Mouse (Mus musculus) CH12.LX (cell line): Measurements from ENCODE around the gene Mgat5. TPM values are rescaled to one million over a fixed set of nuclear protein-coding genes. Genes with fewer than 3 reads are reported as not detected.

Source experiments
- DNase-seq: peaks from one replicate; pipeline ENCODE4 v3.0.0-alpha.2; 2013; ENCODE audit errors: extremely low read depth
- H3K27ac ChIP-seq: 2 replicates; pipeline ENCODE4 v1.5.1; 2012; ENCODE audit warnings: low read depth, mild to moderate bottlenecking, control low read depth, moderate library complexity; ENCODE audit not compliant: insufficient read depth
- H3K27me3 ChIP-seq: replicated peaks from 2 replicates; pipeline ENCODE3; 2012; ENCODE audit warnings: inconsistent platforms
- H3K36me3 ChIP-seq, 2 experiments: replicated peaks in 1 of 2; 2 replicates each; pipeline versions ENCODE3 to v1.6.1; 2012; ENCODE audit warnings: inconsistent platforms in 1 of 2, low read length in 1 of 2, mild to moderate bottlenecking in 1 of 2, mixed read lengths in 1 of 2, moderate library complexity in 1 of 2; ENCODE audit not compliant: control insufficient read depth in 1 of 2, insufficient read depth in 1 of 2
- H3K4me1 ChIP-seq, 2 experiments: 2 replicates each; pipeline ENCODE4 v1.6.1; 2012; ENCODE audit warnings: inconsistent platforms in 1 of 2, moderate library complexity in 1 of 2; ENCODE audit not compliant: insufficient read depth in 2 of 2, control insufficient read depth in 1 of 2
- H3K4me2 ChIP-seq: 2 replicates; pipeline ENCODE4 v1.6.1; 2012; ENCODE audit warnings: low read depth, mild to moderate bottlenecking, control low read depth; ENCODE audit not compliant: poor library complexity, insufficient read depth, severe bottlenecking
- H3K4me3 ChIP-seq, 3 experiments: fragments of 150-350 bp in 1 of 3; sonication (generic) in 1 of 3; replicated peaks in 1 of 3; 2 replicates each; pipeline versions ENCODE3 to v1.5.1; 2011 to 2012; ENCODE audit warnings: low read depth in 2 of 3, low read length in 2 of 3, mild to moderate bottlenecking in 2 of 3, moderate library complexity in 2 of 3, control low read depth in 1 of 3, improper control_type of control experiment in 1 of 3, inconsistent platforms in 1 of 3, mixed read lengths in 1 of 3; ENCODE audit not compliant: poor library complexity in 1 of 3
- H3K79me2 ChIP-seq: replicated peaks from 2 replicates; pipeline ENCODE4 v1.6.1; 2012; ENCODE audit warnings: mild to moderate bottlenecking, moderate library complexity; ENCODE audit not compliant: control insufficient read depth, poor library complexity, insufficient read depth, severe bottlenecking; ENCODE audit errors: extremely low read depth
- H3K9ac ChIP-seq: 2 replicates; pipeline ENCODE4 v1.6.1; 2012; ENCODE audit warnings: low read depth, mild to moderate bottlenecking, control low read depth, moderate library complexity; ENCODE audit not compliant: insufficient read depth
- H3K9me3 ChIP-seq: replicated peaks from 2 replicates; pipeline ENCODE3; 2012; ENCODE audit warnings: low read length, inconsistent platforms, mixed read lengths
- CTCF ChIP-seq, 2 experiments: IDR thresholded peaks in 1 of 2; conservative IDR thresholded peaks in 1 of 2; 2 replicates each; pipeline ENCODE4 v1.5.1; 2011 to 2012; ENCODE audit warnings: low read depth in 2 of 2, low read length in 2 of 2, improper control_type of control experiment in 1 of 2, inconsistent platforms in 1 of 2, mild to moderate bottlenecking in 1 of 2, moderate library complexity in 1 of 2
- E2F4 ChIP-seq: IDR thresholded peaks from 2 replicates; pipeline ENCODE4 v1.6.1; 2011; ENCODE audit warnings: low read depth, low read length, improper control_type of control experiment; ENCODE audit not compliant: insufficient replicate concordance
- ETS1 ChIP-seq: conservative IDR thresholded peaks from 2 replicates; pipeline ENCODE4 v1.6.1; 2012; ENCODE audit warnings: low read depth, mild to moderate bottlenecking, inconsistent platforms, low read length, improper control_type of control experiment, moderate library complexity
- JUND ChIP-seq: conservative IDR thresholded peaks from 2 replicates; pipeline ENCODE4 v1.6.1; 2011; ENCODE audit warnings: low read depth, low read length, improper control_type of control experiment
- MAZ ChIP-seq: IDR thresholded peaks from 2 replicates; pipeline ENCODE4 v1.6.1; 2012; ENCODE audit warnings: low read depth, mild to moderate bottlenecking, inconsistent platforms, low read length, improper control_type of control experiment, moderate library complexity
- MXI1 ChIP-seq: IDR thresholded peaks from 2 replicates; pipeline ENCODE4 v1.6.1; 2011; ENCODE audit warnings: mild to moderate bottlenecking, low read depth, low read length, improper control_type of control experiment
- MYC ChIP-seq: IDR thresholded peaks from 2 replicates; pipeline ENCODE4 v1.6.1; 2011; ENCODE audit warnings: low read depth, mild to moderate bottlenecking, improper control_type of control experiment, low read length
- NELFE ChIP-seq: IDR thresholded peaks from 2 replicates; pipeline ENCODE4 v1.6.1; 2011; ENCODE audit warnings: low read depth, low read length, improper control_type of control experiment
- PAX5 ChIP-seq: IDR thresholded peaks from 2 replicates; pipeline ENCODE4 v1.6.1; 2012; ENCODE audit warnings: low read length, inconsistent platforms, mixed read lengths
- POLR2AphosphoS2 ChIP-seq: IDR thresholded peaks from 2 replicates; pipeline ENCODE4 v1.6.1; 2011; ENCODE audit warnings: low read depth, low read length, improper control_type of control experiment
- RCOR1 ChIP-seq: conservative IDR thresholded peaks from 2 replicates; pipeline ENCODE4 v1.6.1; 2012; ENCODE audit warnings: low read depth, mild to moderate bottlenecking, inconsistent platforms, low read length, improper control_type of control experiment
- SIN3A ChIP-seq: IDR thresholded peaks from 2 replicates; pipeline ENCODE4 v1.6.1; 2012; ENCODE audit warnings: low read length, improper control_type of control experiment, inconsistent platforms
- SMC3 ChIP-seq: IDR thresholded peaks from 2 replicates; pipeline ENCODE4 v1.6.1; 2011; ENCODE audit warnings: low read depth, low read length, improper control_type of control experiment
- USF1 ChIP-seq: IDR thresholded peaks from 2 replicates; pipeline ENCODE4 v1.6.1; 2014; ENCODE audit warnings: low read depth, mild to moderate bottlenecking, inconsistent platforms, low read length, improper control_type of control experiment
- ZC3H11A ChIP-seq: IDR thresholded peaks from 2 replicates; pipeline ENCODE4 v1.6.1; 2012; ENCODE audit warnings: low read depth, mild to moderate bottlenecking, inconsistent platforms, low read length, improper control_type of control experiment
- ZKSCAN1 ChIP-seq: IDR thresholded peaks from 2 replicates; pipeline ENCODE4 v1.6.1; 2012; ENCODE audit warnings: low read depth, inconsistent platforms, low read length, improper control_type of control experiment, borderline replicate concordance
- ZNF384 ChIP-seq: IDR thresholded peaks from 2 replicates; pipeline ENCODE4 v1.6.1; 2012; ENCODE audit warnings: low read depth, low read length, improper control_type of control experiment, inconsistent platforms
- dilution Hi-C: fragments of 300-500 bp; cut with MboI; formaldehyde crosslinking; loops from 2 replicates; pipeline ENCODE4 v1.14.3; 2020; ENCODE audit warnings: low sequenced_read_pairs; ENCODE audit not compliant: extremely low pct_unique_long_range_greater_than_20kb, extremely low pct_ligation_motif_present
- in situ Hi-C: fragments of 300-500 bp; cut with MboI; formaldehyde crosslinking; loops from 3 replicates; pipeline ENCODE4 v1.14.3; 2019; ENCODE audit warnings: low sequenced_read_pairs, low pct_ligation_motif_present, low pct_unique_long_range_greater_than_20kb, mixed read lengths
- polyA plus RNA-seq: library from polyadenylated mRNA; unstranded; fragments of >175 nt; gene quantifications from 2 replicates; pipeline ENCODE4 v1.2.1, GENCODE M21; 2012; ENCODE audit warnings: low read depth; ENCODE audit not compliant: insufficient read length
- total RNA-seq, 2 experiments: library from RNA; depleted of rRNA; stranded (reverse); fragments of 300-350 nt in 1 of 2; fragments of >200 nt in 1 of 2; gene quantifications; 2 replicates each; pipeline ENCODE4 v1.2.3; 2012 to 2014

The Mgat5 gene
- total and polyA plus RNA-seq, 3 experiments, result 5.9 to 8.8 (median 6.6) TPM

DNA sequence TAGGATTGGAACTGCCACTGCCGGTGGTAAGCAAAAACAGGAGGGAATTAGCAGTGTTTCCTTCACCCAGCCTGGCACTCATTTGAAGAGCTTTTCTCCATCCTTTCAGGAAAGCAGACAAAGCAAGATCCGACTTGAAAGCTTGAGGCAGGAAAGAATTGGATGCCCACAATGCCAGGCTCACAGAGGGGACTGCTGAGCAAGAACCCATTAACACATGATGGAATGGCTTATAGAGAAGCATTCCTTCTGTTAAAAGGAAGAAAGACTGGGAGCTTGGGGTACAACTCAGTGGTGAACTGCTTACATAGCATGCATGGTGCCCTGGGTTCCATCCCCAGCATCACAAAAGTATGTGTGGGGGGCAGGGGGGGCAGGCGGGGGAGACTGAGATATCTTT is 80.2 kb downstream of the Mgat5 start:
- H3K9me3 ChIP-seq, result no peaks in the 10 kb centered on the region
- no peak overlapping the region for H3K4me2 ChIP-seq
- no peaks in the 10 kb centered on the region for H3K27me3 ChIP-seq
- H3K27ac ChIP-seq, result no peak overlapping the region
- H3K36me3 ChIP-seq, result peaks cover 0 to 25% of the 10 kb centered on the region in 2 experiments
- H3K79me2 ChIP-seq, result no peaks in the 10 kb centered on the region
- in situ Hi-C loops, result no loop called here
- no peak overlapping the region for H3K9ac ChIP-seq
- H3K4me1 ChIP-seq, result 0 out of 4 replicates have a peak, but pooled peaks cover under 1 to 2% of the 10 kb centered on the region in 2 experiments
- no peak overlapping the region for H3K4me3 ChIP-seq
- TF ChIP-seq NELFE (no peak), ZNF384 (no peak), PAX5 (no peak), MYC (no peak), POLR2AphosphoS2 (no peak), CTCF (conservative IDR thresholded peaks at IDR 0.05 in 1 of 2, IDR thresholded peaks at IDR 0.05 in 1 of 2; ENCODE audit: low read depth in 2 of 2, low read length in 2 of 2) (no peak), MXI1 (no peak), ETS1 (no peak), E2F4 (no peak), SIN3A (no peak), JUND (no peak), SMC3 (no peak), MAZ (no peak), USF1 (no peak), ZC3H11A (no peak)
- TF ChIP-seq, all 38 proteins: peak for 0
- dilution Hi-C loops, result no loop called here
- no peak for DNase-seq

DNA sequence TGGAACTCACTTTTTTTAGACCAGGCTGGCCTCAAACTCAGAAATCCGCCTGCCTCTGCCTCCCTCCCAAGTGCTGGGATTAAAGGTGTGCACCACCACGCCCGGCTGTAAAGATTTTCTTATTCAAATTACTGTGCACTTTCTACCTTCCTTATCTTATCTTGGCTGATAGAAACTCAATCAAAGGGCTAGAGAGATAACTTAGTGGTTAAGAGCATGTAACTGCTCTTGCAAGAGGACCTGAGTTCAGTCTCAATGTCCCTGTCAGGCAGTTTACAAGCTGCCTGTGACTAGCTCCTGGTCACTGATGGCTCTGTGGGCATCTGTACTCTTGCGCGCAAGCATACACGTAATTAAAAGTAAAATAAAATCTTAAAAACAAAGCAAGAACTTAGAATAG is 82.7 kb downstream of the Mgat5 start:
- Histone ChIP-seq H3K27ac (no peak overlapping the region), H3K4me2 (no peak overlapping the region), H3K36me3 (peaks cover 0 to 27% of the 10 kb centered on the region in 2 experiments), H3K4me1 (peaks cover 5 to 12% of the 10 kb centered on the region in 2 experiments; a peak in 3 of 4 replicates), H3K79me2 (no peaks in the 10 kb centered on the region), H3K9ac (no peak overlapping the region), H3K9me3 (no peaks in the 10 kb centered on the region), H3K27me3 (no peaks in the 10 kb centered on the region), H3K4me3 (no peak overlapping the region)
- in situ Hi-C loops, result no loop called here
- dilution Hi-C loops, result no loop called here
- no peak for TF ChIP-seq E2F4
- no peak for TF ChIP-seq ETS1
- TF ChIP-seq ZNF384, result no peak
- TF ChIP-seq ZKSCAN1, result no peak
- no peak for TF ChIP-seq SMC3
- no peak for TF ChIP-seq RCOR1
- no peak for DNase-seq
